Mouse (Mus musculus) hindbrain, embryonic 12.5 days (tissue): ENCODE results near the gene Foxa3. TPM values are rescaled to one million over a fixed set of nuclear protein-coding genes. Genes with fewer than 3 reads are reported as not detected.

Experiments
- ATAC-seq: fragments of 200-750 bp; cut with Nextera tagmentation; 2 replicates; pipeline ENCODE4 v1.8.0; 2017; ENCODE audit warnings: moderate TSS enrichment; ENCODE audit not compliant: low FRiP score
- H3K27ac ChIP-seq: fragments of 300-500 bp; sonication (generic); 2 replicates; pipeline ENCODE4 v1.5.1; 2016; ENCODE audit warnings: mild to moderate bottlenecking
- H3K27me3 ChIP-seq: fragments of 300-500 bp; sonication (generic); 2 replicates; pipeline ENCODE4 v1.6.1; 2016; ENCODE audit warnings: mild to moderate bottlenecking
- H3K36me3 ChIP-seq: fragments of 300-500 bp; sonication (generic); 2 replicates; pipeline ENCODE4 v1.6.1; 2016; ENCODE audit warnings: mild to moderate bottlenecking
- H3K4me1 ChIP-seq: fragments of 300-500 bp; sonication (generic); 2 replicates; pipeline ENCODE4 v1.6.1; 2016
- H3K4me2 ChIP-seq: fragments of 300-500 bp; sonication (generic); replicated peaks from 2 replicates; pipeline ENCODE4 v1.6.1; 2016; ENCODE audit warnings: mild to moderate bottlenecking
- H3K4me3 ChIP-seq: fragments of 300-500 bp; sonication (generic); 2 replicates; pipeline ENCODE4 v1.5.1; 2016; ENCODE audit warnings: mild to moderate bottlenecking
- H3K9ac ChIP-seq: fragments of 300-500 bp; sonication (generic); 2 replicates; pipeline ENCODE4 v1.6.1; 2016; ENCODE audit warnings: mild to moderate bottlenecking, moderate library complexity
- H3K9me3 ChIP-seq: fragments of 300-500 bp; sonication (generic); replicated peaks from 2 replicates; pipeline ENCODE4 v1.6.1; 2016; ENCODE audit warnings: mild to moderate bottlenecking
- WGBS: fragments of 180-500 bp; shearing (Covaris S2); methylation state at CpG from one replicate; pipeline ENCODE4 v1.1.7; 2016; 5-methylcytosine and 5-hydroxymethylcytosine counted together
- polyA plus RNA-seq: library from polyadenylated mRNA; unstranded; fragments of >200 nt; fragmentation: Nextera tagmentation; extraction: Ambion mirVana; gene quantifications from 2 replicates; pipeline ENCODE4 v1.2.1, GENCODE M21; 2016

Gene Foxa3
- polyA plus RNA-seq, 1 experiment from 2014 or later = 0.10 TPM

GRCm38 (mm10) chr7:19024096-19024506 lies 763 bp upstream of the Foxa3 start, which contains the start of gene Sympk:
TSS of gene Sympk (plus strand) at chr7:19024377.
- peaks cover 6% of the 10 kb centered on the region for H3K36me3 ChIP-seq
- no peaks in the 10 kb centered on the region for H3K9me3 ChIP-seq
- peak; percentile 95 for ATAC-seq
- peak within 1 kb of the TSS; percentile 80 for H3K4me2 ChIP-seq
- H3K4me1 ChIP-seq = peaks cover 19% of the 10 kb centered on the region
- 1% methylated on average over 31 of the region's 50 CpGs for WGBS
- H3K9ac ChIP-seq = peak within 1 kb of the TSS; percentile 95
- H3K27me3 ChIP-seq = peaks cover 44% of the 10 kb centered on the region
- H3K27ac ChIP-seq = peak within 1 kb of the TSS; percentile 70
- peak within 1 kb of the TSS; percentile 92 for H3K4me3 ChIP-seq

- H3K27me3 ChIP-seq = peaks cover 44% of the 10 kb centered on the region
- 59% methylated on average over 18 of the region's 18 CpGs for WGBS
- no peak for ATAC-seq
- H3K4me1 ChIP-seq = peaks cover 19% of the 10 kb centered on the region
- no peak overlapping the region for H3K27ac ChIP-seq
- H3K9ac ChIP-seq = no peak overlapping the region
- no peak overlapping the region for H3K4me3 ChIP-seq
- H3K9me3 ChIP-seq = no peaks in the 10 kb centered on the region
- H3K4me2 ChIP-seq = no peak overlapping the region
- no peaks in the 10 kb centered on the region for H3K36me3 ChIP-seq
Observed at GRCm38 (mm10) chr7:19022189-19022958, 964 bp downstream of the Foxa3 start.

GRCm38 (mm10) chr7:19021048-19021447 lies 2.3 kb downstream of the Foxa3 start:
- Histone ChIP-seq H3K36me3 (no peaks in the 10 kb centered on the region), H3K27ac (no peak overlapping the region), H3K4me3 (no peak overlapping the region), H3K27me3 (peaks cover 44% of the 10 kb centered on the region), H3K9me3 (no peaks in the 10 kb centered on the region), H3K9ac (no peak overlapping the region), H3K4me1 (peaks cover 14% of the 10 kb centered on the region), H3K4me2 (no peak overlapping the region)
- no peak for ATAC-seq
- 28% methylated on average over 8 of the region's 8 CpGs for WGBS

DNA sequence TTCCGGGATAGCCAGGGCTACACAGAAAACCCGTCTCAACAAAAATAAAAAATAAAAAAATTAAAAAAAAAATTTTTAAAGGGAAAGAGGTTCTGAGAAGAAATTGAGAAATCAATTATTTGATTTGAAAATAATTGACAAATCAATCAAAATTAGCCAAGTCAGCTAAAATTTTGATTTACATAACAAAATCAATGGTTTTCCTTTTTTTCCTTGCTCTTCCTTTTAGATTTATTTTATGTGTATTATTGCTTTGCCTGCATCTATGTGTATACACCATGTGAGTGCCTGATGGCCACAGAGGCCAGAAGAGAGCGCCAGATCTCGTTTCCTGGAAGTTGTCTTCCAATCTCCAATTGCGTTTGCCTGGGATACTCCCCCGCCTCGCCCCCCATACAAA lies 5.4 kb downstream of the Foxa3 start:
- Histone ChIP-seq H3K4me1 (peaks cover 2% of the 10 kb centered on the region; the same call in 1 of the 2 replicates), H3K27ac (no peak overlapping the region), H3K4me2 (no peak overlapping the region), H3K4me3 (no peak overlapping the region), H3K9ac (no peak overlapping the region), H3K9me3 (no peaks in the 10 kb centered on the region), H3K36me3 (no peaks in the 10 kb centered on the region), H3K27me3 (peaks cover 34% of the 10 kb centered on the region)
- no peak for ATAC-seq
- WGBS = 90% methylated on average over 7 of the region's 7 CpGs

DNA sequence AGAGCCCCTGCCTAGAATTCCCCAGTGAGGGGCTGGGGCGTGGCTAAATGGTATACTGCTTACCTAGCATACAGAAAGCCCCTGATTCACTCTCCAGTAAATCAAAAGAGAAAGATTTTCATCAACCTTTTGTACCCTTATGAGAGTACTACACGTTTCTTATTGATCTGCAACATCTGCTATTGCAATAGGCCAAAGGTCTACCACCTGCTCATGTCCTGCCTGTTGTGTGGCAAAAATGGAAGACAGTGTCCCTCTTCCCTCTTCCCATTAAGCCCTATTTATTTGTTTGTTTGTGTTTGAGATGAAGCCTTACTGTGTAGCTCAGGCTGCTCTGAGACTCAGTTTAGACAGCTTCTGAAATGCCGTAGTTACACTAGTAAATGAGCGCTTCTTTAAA lies 7.3 kb downstream of the Foxa3 start:
- peaks cover 14% of the 10 kb centered on the region for H3K4me1 ChIP-seq
- ATAC-seq = no peak
- peaks cover 16% of the 10 kb centered on the region for H3K27me3 ChIP-seq
- no peaks in the 10 kb centered on the region for H3K9me3 ChIP-seq
- H3K27ac ChIP-seq = no peak overlapping the region
- no peak overlapping the region for H3K4me3 ChIP-seq
- H3K9ac ChIP-seq = no peak overlapping the region
- H3K36me3 ChIP-seq = no peaks in the 10 kb centered on the region
- 82% methylated on average over 4 of the region's 4 CpGs for WGBS
- no peak overlapping the region for H3K4me2 ChIP-seq

DNA sequence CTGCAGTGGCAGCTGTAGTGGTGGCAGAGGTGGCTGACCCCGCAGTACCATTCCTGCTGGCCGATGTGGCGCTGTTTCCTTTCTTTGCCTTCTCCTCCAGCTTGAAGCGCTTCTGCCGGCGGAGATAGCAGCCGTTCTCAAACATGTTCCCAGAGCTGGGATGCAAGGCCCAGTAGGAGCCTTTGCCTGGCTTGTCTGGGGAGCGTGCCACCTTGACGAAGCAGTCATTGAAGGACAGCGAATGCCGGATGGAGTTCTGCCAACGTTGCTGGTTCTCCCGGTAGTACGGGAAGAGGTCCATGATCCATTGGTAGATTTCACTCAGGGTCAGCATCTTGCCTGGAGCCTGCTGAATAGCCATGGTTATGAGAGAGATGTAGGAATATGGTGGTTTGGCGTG lies 8.9 kb downstream of the Foxa3 start:
- 0 out of 2 replicates have a peak, but pooled peaks cover 2% of the 10 kb centered on the region for H3K27me3 ChIP-seq
- 60% methylated on average over 15 of the region's 15 CpGs for WGBS

GRCm38 (mm10) chr7:19012882-19013281 lies 10.5 kb downstream of the Foxa3 start:
- Histone ChIP-seq H3K4me3 (no peak overlapping the region), H3K9ac (no peak overlapping the region), H3K9me3 (no peaks in the 10 kb centered on the region), H3K27me3 (no peaks in the 10 kb centered on the region), H3K36me3 (no peaks in the 10 kb centered on the region), H3K4me1 (peaks cover 14% of the 10 kb centered on the region), H3K27ac (no peak overlapping the region), H3K4me2 (no peak overlapping the region)
- no peak for ATAC-seq
- WGBS = 51% methylated on average over 2 of the region's 2 CpGs

More for the DNA sequence above, 8.9 kb downstream of the Foxa3 start:
- H3K4me3 ChIP-seq = no peak overlapping the region
- H3K27ac ChIP-seq = no peak overlapping the region
- no peak for ATAC-seq
- H3K4me2 ChIP-seq = no peak overlapping the region
- H3K36me3 ChIP-seq = no peaks in the 10 kb centered on the region
- no peak overlapping the region for H3K9ac ChIP-seq
- no peaks in the 10 kb centered on the region for H3K9me3 ChIP-seq
- peaks cover 14% of the 10 kb centered on the region for H3K4me1 ChIP-seq

DNA sequence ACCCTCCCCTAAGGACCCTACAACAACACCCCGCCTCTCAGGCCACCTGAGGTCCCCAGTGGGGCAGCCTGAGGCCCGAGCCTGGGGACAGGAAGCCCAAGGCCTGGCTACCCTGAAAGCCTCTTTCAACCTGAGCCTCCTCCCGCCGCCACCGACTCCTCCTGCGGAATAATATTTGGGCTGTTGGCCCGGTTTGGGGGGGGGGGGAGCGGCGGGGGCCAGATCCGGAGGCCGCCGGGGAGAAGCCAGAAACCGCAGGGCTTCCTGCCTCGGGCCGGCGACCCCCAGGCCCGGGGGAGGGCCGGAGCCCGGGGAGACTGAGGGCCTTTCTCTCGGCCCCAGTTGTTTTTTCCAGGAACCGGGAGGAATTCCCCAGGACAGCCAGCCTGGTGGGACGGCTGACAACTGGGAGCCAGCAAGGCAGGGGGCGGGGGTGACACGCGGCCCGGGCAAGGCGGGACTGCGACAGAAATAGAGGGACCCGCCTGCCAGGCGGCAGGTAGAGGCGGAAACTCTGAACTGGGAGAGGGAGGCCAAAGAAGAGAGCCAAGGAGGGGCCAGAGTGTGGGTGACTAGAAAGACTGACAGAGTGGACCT lies 11.2 kb downstream of the Foxa3 start:
- no peaks in the 10 kb centered on the region for H3K9me3 ChIP-seq
- peak overlapping the region; percentile 57 for H3K4me2 ChIP-seq
- H3K36me3 ChIP-seq = peaks cover 3% of the 10 kb centered on the region
- peaks cover 20% of the 10 kb centered on the region for H3K4me1 ChIP-seq
- H3K9ac ChIP-seq = peak overlapping the region; percentile 61
- peak; percentile 27; the same call in 1 of the 2 replicates for ATAC-seq
- 2% methylated on average over 27 of the region's 31 CpGs for WGBS
- no peaks in the 10 kb centered on the region for H3K27me3 ChIP-seq
- H3K4me3 ChIP-seq = peak overlapping the region; percentile 28
- H3K27ac ChIP-seq = peak overlapping the region; percentile 55

- peaks cover 34% of the 10 kb centered on the region for H3K4me1 ChIP-seq
- H3K4me3 ChIP-seq = no peak overlapping the region
- ATAC-seq = no peak
- H3K27me3 ChIP-seq = no peaks in the 10 kb centered on the region
- peaks cover 16% of the 10 kb centered on the region for H3K36me3 ChIP-seq
- no peak overlapping the region for H3K27ac ChIP-seq
- no peaks in the 10 kb centered on the region for H3K9me3 ChIP-seq
- H3K4me2 ChIP-seq = no peak overlapping the region
- no peak overlapping the region for H3K9ac ChIP-seq
- 87% methylated on average over 7 of the region's 7 CpGs for WGBS
Observed at GRCm38 (mm10) chr7:19010581-19010980, 12.8 kb downstream of the Foxa3 start.

DNA sequence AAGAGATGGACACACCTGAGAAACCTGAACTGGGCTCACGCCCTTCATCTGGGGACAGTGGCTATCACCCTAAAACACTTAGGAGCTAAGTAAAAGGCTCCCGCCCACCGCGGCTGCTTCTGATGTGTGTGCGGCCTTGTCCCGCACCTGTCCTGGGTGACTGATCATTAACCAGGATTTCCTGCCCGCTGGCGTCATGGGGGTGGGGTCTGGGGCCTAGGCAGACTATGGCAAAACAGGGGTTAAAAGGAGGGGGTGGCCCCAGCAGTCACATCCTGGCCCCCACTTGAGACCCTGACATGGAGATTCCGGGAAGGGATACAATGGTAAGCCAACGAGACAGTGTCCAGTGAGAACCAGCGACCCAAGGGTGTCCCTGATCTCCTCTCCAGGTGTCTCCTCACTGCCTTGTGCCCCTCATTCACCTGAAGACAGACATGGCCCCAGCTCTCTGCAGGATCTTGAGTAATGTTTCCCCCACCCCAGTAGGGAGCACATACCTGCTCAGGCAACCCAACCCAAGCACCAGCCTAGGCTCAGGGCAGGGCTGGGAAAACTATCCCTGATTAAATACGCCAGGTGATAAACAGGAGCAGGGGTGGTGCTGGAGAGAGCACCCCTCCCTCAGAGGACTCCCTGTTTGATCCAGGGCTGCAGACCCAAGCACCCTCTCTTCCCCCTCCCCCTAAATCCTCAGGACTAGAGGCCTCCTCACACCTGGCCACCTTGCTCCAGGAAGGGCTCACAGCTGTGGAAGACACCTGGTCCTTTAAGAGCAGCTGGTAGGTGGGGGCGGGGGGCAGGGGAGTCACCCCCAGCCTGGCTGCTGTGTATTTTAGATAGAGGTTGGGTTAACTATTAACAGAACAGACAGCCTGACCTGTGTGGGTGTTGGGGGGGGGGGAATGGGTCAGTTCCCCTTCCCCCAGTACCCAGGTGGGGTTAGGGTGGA lies 16.0 kb downstream of the Foxa3 start:
- Histone ChIP-seq H3K27ac (no peak overlapping the region), H3K9ac (no peak overlapping the region), H3K9me3 (no peaks in the 10 kb centered on the region), H3K4me2 (peak overlapping the region; percentile 99; the same call in 1 of the 2 replicates), H3K27me3 (no peaks in the 10 kb centered on the region), H3K36me3 (peaks cover 23% of the 10 kb centered on the region), H3K4me3 (no peak overlapping the region), H3K4me1 (peaks cover 46% of the 10 kb centered on the region)
- 80% methylated on average over 13 of the region's 13 CpGs for WGBS
- ATAC-seq = no peak

DNA sequence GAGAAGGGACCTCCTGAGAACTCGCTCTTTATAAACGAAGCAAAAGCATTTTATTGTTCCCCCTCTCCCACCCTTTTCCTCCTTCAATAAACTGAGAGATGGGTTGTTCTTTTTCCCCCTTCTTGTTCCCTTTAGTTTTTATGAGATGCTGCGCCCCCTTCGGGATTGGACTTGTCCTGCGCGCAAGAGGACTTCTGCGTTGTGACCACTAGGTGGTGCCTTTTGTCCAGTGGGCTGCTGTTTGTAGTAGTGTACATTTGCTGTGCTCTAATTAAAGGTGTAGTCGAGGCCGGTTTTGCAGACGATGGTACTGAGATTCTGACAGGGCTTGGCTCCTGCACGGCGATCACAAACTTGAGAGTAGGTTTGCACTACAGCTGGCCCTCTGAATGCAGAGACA lies 16.9 kb downstream of the Foxa3 start:
- Histone ChIP-seq H3K36me3 (peaks cover 23% of the 10 kb centered on the region), H3K9me3 (no peaks in the 10 kb centered on the region), H3K9ac (no peak overlapping the region), H3K4me2 (peak overlapping the region; percentile 99), H3K27ac (no peak overlapping the region), H3K4me1 (peaks cover 39% of the 10 kb centered on the region), H3K27me3 (no peaks in the 10 kb centered on the region), H3K4me3 (no peak overlapping the region; the same call in 1 of the 2 replicates)
- ATAC-seq = 0 out of 2 replicates have a peak, but pooled peaks have one; percentile 9
- 10% methylated on average over 12 of the region's 12 CpGs for WGBS
